Mouse (Mus musculus): ENCODE results near the gene Ext2. TPM values are rescaled to one million over a fixed set of nuclear protein-coding genes. Genes with fewer than 3 reads are reported as not detected.

Ext2 gene
- polyA plus RNA-seq, 1 experiment from 2014 or later: 102 TPM

DNA sequence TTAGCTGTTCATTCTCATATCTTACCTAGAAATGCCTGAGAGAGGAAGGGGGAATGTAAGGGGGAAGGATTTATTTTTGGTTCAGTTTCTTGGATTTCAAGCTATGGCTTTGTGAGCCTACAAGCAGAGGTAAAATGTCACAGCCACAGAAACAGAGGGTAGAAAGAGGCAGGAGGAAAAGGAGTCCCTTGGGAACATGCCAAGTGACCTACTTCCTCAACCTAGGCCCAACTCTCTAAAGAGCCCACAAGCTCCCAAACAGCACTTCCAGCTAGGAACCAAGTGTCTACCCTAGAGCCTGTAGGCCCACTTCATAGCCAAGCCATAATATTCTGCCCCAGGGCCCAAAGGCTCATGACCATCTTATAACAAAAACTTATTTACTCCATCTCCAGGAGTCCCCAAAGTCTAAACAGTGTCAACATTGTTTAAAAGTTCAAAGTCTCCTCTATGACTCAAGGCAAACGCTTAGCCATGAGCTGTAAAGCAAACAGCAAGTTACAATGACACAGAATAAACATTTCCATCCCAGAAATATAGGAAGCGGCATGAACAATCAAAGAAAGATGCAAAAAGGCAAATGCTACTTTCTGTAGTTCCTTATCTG lies 99.1 kb downstream of the Ext2 start:
- Histone ChIP-seq H3K36me3 (peaks cover 3% of the 10 kb centered on the region; the same call in 1 of the 2 replicates), H3K4me3 (replicated peaks) (no peak overlapping the region), H3K4me2 (no peak overlapping the region), H3K27me3 (replicated peaks) (no peaks in the 10 kb centered on the region), H3K9ac (no peak overlapping the region), H3K9me3 (no peaks in the 10 kb centered on the region), H3K4me1 (no peaks in the 10 kb centered on the region), H3K27ac (peak overlapping the region; percentile 32; the same call in 1 of the 2 replicates)
- WGBS: 66% methylated on average over 2 of the region's 2 CpGs
- ATAC-seq (ENCODE audit: insufficient read depth, low FRiP score, low read depth): peak; percentile 77

DNA sequence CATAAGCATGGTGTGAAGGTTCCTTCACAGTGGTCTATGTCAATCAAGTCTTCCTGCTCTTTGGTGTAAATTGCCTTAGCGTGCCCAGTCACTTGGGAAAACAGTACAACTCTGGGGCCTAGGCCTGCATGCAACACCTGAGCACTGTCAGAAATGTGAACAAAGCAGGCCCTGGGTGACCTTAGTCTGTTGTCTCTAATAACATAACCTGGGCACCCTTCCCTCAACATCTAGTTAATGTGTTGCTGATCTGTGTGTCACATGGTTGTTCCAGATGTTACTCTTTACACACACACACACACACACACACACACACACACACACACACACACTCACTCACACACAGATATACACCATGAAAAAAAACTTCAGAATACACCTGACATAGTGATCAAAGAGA lies 101.4 kb downstream of the Ext2 start:
- WGBS: 86% methylated on average over 1 of the region's 1 CpGs
- H3K9me3 ChIP-seq: no peaks in the 10 kb centered on the region
- ATAC-seq (ENCODE audit: insufficient read depth, low FRiP score, low read depth): 0 out of 2 replicates have a peak, but pooled peaks have one; percentile 15
- no peak overlapping the region for H3K4me3 ChIP-seq (replicated peaks)
- H3K36me3 ChIP-seq: 0 out of 2 replicates have a peak, but pooled peaks cover 3% of the 10 kb centered on the region
- no peaks in the 10 kb centered on the region for H3K4me1 ChIP-seq
- H3K9ac ChIP-seq: no peak overlapping the region
- no peak overlapping the region for H3K4me2 ChIP-seq
- no peaks in the 10 kb centered on the region for H3K27me3 ChIP-seq (replicated peaks)
- no peak overlapping the region for H3K27ac ChIP-seq

DNA sequence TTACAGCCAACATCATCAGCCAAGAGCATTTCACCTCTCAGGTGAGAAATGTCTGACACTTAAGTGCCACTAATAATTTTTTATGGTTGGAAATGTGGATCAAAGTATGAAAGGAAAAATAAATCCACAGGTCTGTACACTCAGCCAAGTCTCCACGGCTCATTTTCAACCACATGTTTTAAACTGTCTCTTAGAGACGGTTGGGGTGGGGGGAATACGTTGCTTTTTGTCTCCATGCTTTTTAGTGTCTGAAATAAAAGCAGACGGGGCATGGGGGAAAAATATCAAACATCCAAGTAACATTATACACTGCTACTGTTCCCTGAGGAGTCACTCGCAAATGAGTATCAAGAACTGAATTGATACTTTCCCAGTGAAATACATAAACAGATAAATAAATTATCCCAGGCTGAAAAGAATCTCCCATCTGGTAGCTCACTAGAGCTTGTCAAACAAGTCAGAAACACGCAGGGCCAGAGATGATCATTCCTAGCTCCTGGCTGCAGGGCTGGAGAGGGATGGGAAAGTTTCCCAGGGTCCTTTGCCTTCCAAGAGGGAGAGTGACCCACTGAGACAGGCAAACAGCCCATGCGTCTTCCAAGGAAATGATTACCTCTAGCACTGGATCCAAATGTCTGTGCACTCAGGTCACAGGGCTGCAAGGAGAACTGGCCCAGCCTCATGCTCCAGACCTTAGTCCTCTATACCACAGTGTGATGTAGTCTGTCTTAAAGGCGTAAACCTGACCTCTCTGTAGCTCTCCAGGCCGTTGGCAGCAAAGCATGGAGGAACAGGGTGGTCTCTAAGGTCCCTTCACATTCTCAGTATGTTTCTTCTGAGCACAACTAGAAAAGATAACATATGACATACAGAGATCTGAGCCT lies 102.3 kb downstream of the Ext2 start:
- no peaks in the 10 kb centered on the region for H3K9me3 ChIP-seq
- H3K4me3 ChIP-seq (replicated peaks): no peak overlapping the region
- no peaks in the 10 kb centered on the region for H3K36me3 ChIP-seq
- no peak overlapping the region for H3K27ac ChIP-seq
- no peaks in the 10 kb centered on the region for H3K4me1 ChIP-seq
- WGBS: 62% methylated on average over 9 of the region's 9 CpGs
- no peak for ATAC-seq (ENCODE audit: insufficient read depth, low FRiP score, low read depth)
- no peak overlapping the region for H3K4me2 ChIP-seq
- H3K9ac ChIP-seq: no peak overlapping the region
- H3K27me3 ChIP-seq (replicated peaks): no peaks in the 10 kb centered on the region

DNA sequence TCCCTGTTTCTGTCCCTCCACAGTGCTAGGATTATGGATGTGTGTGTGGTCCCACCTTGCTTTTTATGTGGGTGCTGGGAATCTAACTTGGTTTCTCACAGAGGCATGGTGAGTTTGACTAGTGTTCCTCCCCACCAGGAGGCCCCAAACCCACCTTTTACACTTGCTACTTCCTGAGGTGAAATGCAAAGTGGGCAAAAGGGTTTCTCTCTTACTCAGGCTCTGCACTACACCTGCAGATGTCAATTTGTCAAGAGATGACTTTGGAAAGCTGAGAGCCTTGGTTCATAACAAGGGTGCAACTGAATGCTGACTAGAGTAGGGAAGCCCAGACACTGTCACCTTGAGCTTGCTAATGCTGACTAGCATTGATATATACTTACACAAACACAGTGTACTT lies 109.1 kb downstream of the Ext2 start:
- Histone ChIP-seq H3K27ac (no peak overlapping the region), H3K4me3 (replicated peaks) (no peak overlapping the region), H3K9me3 (no peaks in the 10 kb centered on the region), H3K4me1 (no peaks in the 10 kb centered on the region), H3K9ac (no peak overlapping the region), H3K36me3 (no peaks in the 10 kb centered on the region; the same call in 1 of the 2 replicates), H3K4me2 (no peak overlapping the region), H3K27me3 (replicated peaks) (no peaks in the 10 kb centered on the region)
- ATAC-seq (ENCODE audit: insufficient read depth, low FRiP score, low read depth): no peak

DNA sequence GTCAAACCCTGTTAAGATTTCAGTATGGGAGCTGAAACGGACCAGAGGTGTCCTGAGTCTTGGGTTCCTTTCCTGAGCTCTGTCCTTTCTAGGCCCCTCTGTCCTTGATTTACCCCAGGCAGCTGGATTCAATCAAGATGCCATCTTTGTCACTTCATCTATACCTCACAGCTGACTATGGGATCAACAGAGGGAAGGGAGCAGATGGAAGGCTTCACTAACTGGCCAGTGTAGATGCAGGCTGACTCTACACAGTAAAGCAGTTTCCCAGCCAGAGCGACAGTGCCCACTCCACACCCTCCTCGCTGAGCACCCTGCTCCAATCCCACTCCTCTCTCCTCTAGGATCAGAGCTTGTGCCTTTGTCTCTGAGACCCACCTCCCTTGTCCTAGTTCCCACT lies 110.9 kb downstream of the Ext2 start:
- H3K4me3 ChIP-seq (replicated peaks): no peak overlapping the region
- no peak for ATAC-seq (ENCODE audit: insufficient read depth, low FRiP score, low read depth)
- no peaks in the 10 kb centered on the region; the same call in 1 of the 2 replicates for H3K36me3 ChIP-seq
- no peaks in the 10 kb centered on the region for H3K9me3 ChIP-seq
- H3K27me3 ChIP-seq (replicated peaks): no peaks in the 10 kb centered on the region
- no peaks in the 10 kb centered on the region for H3K4me1 ChIP-seq
- H3K27ac ChIP-seq: no peak overlapping the region
- WGBS: 64% methylated on average over 3 of the region's 3 CpGs
- H3K4me2 ChIP-seq: no peak overlapping the region
- H3K9ac ChIP-seq: no peak overlapping the region

DNA sequence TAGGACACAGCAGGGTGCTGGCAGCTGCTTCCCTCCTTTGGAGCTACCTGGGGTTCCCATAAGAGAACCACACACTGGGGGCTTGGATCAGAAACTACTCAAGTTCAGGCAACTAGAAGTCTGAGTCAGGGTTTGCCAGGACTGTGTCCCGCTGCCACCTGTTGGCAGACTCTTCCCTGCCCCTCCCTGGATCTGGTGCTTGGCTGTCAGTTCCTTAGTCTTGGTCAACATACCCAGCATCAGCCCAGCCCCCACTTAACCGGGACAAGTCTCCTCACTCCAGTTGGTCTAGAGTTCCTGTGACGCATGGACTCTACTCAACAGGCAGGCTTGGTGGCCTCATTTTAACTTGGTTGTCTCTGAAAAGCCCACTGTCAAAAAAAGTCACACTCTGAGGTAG lies 112.7 kb downstream of the Ext2 start:
- H3K27me3 ChIP-seq (replicated peaks): no peaks in the 10 kb centered on the region
- no peak overlapping the region for H3K9ac ChIP-seq
- no peak overlapping the region for H3K4me3 ChIP-seq (replicated peaks)
- H3K36me3 ChIP-seq: no peaks in the 10 kb centered on the region; the same call in 1 of the 2 replicates
- no peak for ATAC-seq (ENCODE audit: insufficient read depth, low FRiP score, low read depth)
- no peaks in the 10 kb centered on the region for H3K4me1 ChIP-seq
- H3K27ac ChIP-seq: no peak overlapping the region
- no peak overlapping the region for H3K4me2 ChIP-seq
- H3K9me3 ChIP-seq: no peaks in the 10 kb centered on the region
- 63% methylated on average over 3 of the region's 3 CpGs for WGBS

DNA sequence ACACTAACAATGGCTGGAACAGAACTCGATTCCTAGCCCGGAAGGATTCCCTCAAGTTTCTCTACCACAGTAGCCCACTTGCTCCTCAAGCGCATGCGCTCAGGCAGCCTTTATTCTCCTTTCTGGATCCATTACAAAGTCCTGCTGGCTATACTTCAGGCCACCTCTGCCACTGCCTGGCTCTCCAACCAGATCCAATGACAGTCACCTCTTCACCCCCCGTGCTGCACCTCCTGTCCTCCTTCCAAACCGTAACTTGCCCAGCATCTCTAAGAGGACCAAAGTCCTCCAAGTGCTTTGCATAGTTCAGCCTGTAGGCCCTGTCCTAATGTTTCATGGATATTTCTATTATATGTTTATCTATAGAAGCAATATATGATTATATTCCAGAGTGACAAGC lies 113.1 kb downstream of the Ext2 start:
- Histone ChIP-seq H3K4me2 (no peak overlapping the region), H3K4me3 (replicated peaks) (no peak overlapping the region), H3K9me3 (no peaks in the 10 kb centered on the region), H3K27me3 (replicated peaks) (no peaks in the 10 kb centered on the region), H3K27ac (no peak overlapping the region), H3K36me3 (no peaks in the 10 kb centered on the region; the same call in 1 of the 2 replicates), H3K9ac (no peak overlapping the region), H3K4me1 (no peaks in the 10 kb centered on the region)
- 94% methylated on average over 6 of the region's 6 CpGs for WGBS
- no peak for ATAC-seq (ENCODE audit: insufficient read depth, low FRiP score, low read depth)

DNA sequence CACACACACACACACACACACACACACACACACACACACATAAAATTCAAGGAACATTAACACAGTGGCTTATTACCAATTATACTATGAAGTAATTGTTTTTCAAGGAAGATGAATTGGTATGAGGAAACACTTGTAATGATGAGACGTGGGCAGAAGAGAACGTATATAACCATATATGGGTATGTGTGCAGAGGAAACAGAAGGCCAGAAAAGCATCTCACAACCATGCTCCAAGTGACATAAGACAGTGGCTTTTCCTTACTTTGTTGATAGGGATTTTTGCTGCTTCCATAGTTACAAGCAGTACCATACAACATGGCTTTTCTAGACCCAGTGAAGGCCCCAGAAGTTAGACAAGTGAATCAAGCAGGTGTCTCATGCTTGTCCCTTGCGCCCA lies 115.5 kb downstream of the Ext2 start:
- Histone ChIP-seq H3K36me3 (no peaks in the 10 kb centered on the region), H3K4me3 (replicated peaks) (no peak overlapping the region), H3K4me1 (no peaks in the 10 kb centered on the region), H3K9ac (no peak overlapping the region), H3K27ac (no peak overlapping the region), H3K9me3 (no peaks in the 10 kb centered on the region), H3K4me2 (no peak overlapping the region), H3K27me3 (replicated peaks) (no peaks in the 10 kb centered on the region)
- WGBS: 82% methylated on average over 3 of the region's 3 CpGs
- ATAC-seq (ENCODE audit: insufficient read depth, low FRiP score, low read depth): no peak

DNA sequence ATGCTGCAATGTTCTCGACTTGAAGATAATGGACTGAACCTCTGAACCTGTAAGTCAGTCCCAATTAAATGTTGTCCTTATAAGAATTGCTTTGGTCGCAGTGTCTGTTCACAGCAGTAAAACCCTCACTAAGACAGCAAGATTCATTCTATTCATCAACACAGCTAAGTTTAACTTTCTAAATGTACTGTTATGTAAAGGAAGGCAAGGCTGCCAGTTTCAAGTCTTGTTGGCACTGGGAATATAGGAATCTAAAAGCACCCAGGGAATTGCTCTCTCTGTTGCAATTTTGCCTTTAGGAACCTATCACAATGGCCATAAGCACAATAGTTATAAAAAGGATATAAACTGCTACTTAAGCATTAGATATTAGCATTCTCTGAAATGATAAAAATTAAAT lies 116.0 kb downstream of the Ext2 start:
- H3K9me3 ChIP-seq: no peaks in the 10 kb centered on the region
- no peak overlapping the region for H3K4me3 ChIP-seq (replicated peaks)
- H3K27me3 ChIP-seq (replicated peaks): no peaks in the 10 kb centered on the region
- H3K9ac ChIP-seq: no peak overlapping the region
- WGBS: 88% methylated on average over 2 of the region's 2 CpGs
- no peaks in the 10 kb centered on the region for H3K4me1 ChIP-seq
- no peaks in the 10 kb centered on the region for H3K36me3 ChIP-seq
- no peak overlapping the region for H3K27ac ChIP-seq
- no peak overlapping the region for H3K4me2 ChIP-seq
- ATAC-seq (ENCODE audit: insufficient read depth, low FRiP score, low read depth): no peak

DNA sequence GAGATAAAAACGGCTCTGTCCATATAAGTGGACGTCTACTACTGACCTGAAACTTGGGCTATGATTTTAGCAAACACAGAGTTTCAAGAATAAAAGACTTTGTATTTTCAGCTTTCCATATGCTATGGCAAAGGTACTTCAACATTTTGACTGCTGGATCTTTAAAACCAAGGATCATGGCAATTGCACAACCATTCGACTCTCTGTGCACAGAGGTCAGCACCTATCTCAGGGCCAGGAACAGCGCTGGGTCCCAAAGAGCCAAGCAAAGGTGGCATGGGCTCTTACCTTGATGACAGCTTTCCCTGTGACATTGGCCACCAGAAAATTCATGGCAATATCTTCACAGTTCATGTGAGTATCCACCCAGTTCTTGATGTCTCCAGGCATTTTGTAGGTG lies 118.2 kb downstream of the Ext2 start:
- H3K27me3 ChIP-seq (replicated peaks): no peaks in the 10 kb centered on the region
- no peak overlapping the region for H3K9ac ChIP-seq
- no peaks in the 10 kb centered on the region for H3K4me1 ChIP-seq
- no peak overlapping the region for H3K4me2 ChIP-seq
- no peaks in the 10 kb centered on the region for H3K9me3 ChIP-seq
- WGBS: 84% methylated on average over 4 of the region's 4 CpGs
- no peak for ATAC-seq (ENCODE audit: insufficient read depth, low FRiP score, low read depth)
- no peak overlapping the region for H3K4me3 ChIP-seq (replicated peaks)
- H3K36me3 ChIP-seq: no peaks in the 10 kb centered on the region
- H3K27ac ChIP-seq: no peak overlapping the region

DNA sequence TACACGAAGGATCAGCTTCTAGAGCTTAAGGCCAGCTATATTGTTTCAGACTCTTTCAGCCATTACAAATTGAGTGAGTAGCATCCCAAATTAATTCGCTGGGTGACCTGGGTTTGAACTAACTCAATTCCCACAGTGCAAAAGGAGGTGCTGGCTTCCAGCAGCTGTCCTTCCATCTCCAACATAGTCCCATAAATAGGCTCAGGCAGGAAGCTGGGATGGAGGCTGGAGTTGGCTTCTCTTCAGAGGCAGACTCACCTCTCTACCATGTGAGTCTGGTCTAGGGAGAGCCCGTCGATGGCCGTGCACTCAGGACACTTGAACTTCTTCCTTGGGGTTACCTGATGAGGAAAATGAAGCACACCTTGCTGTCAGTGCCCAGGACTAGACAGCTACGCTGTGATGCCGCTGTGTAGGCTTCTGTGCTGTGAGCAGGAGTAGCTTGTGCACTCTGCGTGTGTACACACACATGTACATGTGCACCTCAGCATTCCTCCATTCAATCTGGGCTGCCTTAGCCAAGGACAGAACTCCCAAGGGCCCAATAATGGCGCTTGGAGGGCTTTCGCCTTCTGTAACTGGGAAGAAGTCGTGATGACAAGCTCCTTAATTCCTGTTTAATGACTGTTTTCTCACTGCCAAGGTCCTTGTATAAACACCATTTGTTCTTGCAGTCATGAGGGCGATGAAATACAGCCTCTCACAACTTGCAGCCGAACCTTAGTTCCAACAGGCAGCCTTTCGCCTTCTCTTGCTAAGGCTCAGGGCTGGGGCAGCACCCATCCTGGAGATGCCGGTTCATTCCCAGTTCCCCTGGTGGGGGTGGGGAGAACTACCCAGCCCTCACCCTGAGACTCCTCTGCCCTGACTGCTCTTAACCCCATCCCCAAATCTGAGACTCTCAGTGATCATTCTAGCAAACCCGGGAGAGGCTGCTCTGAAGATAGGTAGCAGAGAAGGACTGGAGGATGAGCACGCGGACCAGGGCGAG lies 119.1 kb downstream of the Ext2 start:
- H3K36me3 ChIP-seq: no peaks in the 10 kb centered on the region
- H3K9me3 ChIP-seq: no peaks in the 10 kb centered on the region
- no peak overlapping the region; the same call in 1 of the 2 replicates for H3K27ac ChIP-seq
- no peaks in the 10 kb centered on the region for H3K27me3 ChIP-seq (replicated peaks)
- H3K4me3 ChIP-seq (replicated peaks): no peak overlapping the region
- H3K9ac ChIP-seq: no peak overlapping the region
- H3K4me1 ChIP-seq: no peaks in the 10 kb centered on the region
- H3K4me2 ChIP-seq: no peak overlapping the region
- no peak; the same call in 1 of the 2 replicates for ATAC-seq (ENCODE audit: insufficient read depth, low FRiP score, low read depth)
- 67% methylated on average over 19 of the region's 19 CpGs for WGBS

Measured in stomach, embryonic 15.5 days (tissue).